Mouse (Mus musculus): ENCODE data around the gene Exoc2.

The Exoc2 gene

GRCm38 (mm10) chr13:30973501-30974246 is at the start of gene Exoc2, which contains the start of gene Gm5447:
Gene Exoc2 (minus strand): TSS chr13:30974093.
Gene Gm5447 (plus strand): TSS chr13:30974204.
- DNase-seq (ENCODE audit: low spot score), result peak; percentile 86

- no peak for DNase-seq (ENCODE audit: low spot score)
Observed at GRCm38 (mm10) chr13:31023664-31024063, 49.8 kb upstream of the Exoc2 start.

GRCm38 (mm10) chr13:31021927-31022326 is 48.0 kb upstream of the Exoc2 start:
- no peak for DNase-seq (ENCODE audit: low spot score)

DNA sequence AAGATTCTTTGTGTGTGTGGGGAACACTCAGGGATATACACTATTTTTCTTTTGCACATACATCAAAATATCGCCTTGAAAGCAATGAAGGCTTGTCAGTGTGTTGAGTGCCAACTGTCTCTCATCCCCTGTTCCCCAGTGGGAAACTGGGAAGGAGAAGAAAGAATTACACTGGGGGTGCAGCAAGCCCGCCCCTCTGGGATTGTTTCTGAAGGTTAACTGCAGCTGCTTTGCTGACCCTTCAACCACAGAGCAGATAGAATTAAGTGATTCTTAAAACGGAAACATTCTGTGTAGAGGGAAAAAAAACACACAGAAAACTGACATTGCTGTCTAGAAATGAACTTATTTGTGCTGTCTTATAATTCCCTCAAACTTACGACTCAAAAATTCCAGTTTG is 47.6 kb upstream of the Exoc2 start:
- DNase-seq (ENCODE audit: low spot score), result no peak

- DNase-seq (ENCODE audit: low spot score), result no peak
Observed at GRCm38 (mm10) chr13:31017545-31017944, 43.7 kb upstream of the Exoc2 start.

DNA sequence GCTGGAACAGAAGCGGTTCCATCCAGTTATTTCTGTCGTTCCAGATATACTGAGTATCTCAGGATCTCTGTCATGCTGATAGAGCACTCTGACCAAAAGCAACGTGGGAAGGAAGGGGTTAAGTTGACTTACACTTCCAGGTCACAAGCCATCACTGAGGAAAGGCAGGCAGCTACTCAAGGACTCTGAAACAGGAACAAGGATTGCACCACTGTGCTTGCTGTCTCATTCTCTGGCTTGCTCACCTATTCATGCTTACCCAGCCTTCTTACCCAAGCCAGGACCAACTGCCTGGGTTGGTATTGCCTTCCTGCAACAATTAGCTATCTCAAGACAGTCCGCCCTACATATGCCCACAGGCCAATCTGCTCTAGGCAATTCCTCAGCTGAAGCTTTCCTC is 31.1 kb upstream of the Exoc2 start:
- no peak for DNase-seq (ENCODE audit: low spot score)

DNA sequence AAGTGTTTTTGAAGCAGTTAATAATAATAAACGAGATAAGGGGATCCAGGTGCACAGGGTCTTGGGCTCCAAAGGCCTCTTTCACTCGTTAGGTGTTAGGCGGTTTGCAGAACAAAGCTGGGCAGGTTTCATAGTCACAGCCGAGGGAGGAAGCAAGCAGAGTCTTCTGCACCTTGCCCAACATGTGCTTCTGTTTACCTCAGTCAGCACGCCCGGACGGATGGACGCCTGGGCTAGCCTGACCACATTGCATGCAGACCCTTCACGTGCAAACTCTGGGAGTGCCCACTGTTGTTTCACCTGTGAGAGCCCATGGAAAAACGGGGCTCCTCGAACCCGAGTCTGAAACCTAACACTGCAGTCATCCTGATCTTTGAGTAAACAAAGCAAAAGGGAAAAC is 30.6 kb upstream of the Exoc2 start:
- no peak for DNase-seq (ENCODE audit: low spot score)

GRCm38 (mm10) chr13:30999799-31000198 is 25.9 kb upstream of the Exoc2 start:
- no peak for DNase-seq (ENCODE audit: low spot score)

GRCm38 (mm10) chr13:30997526-30998253 is 23.8 kb upstream of the Exoc2 start:
- no peak for DNase-seq (ENCODE audit: low spot score)

- DNase-seq (ENCODE audit: low spot score), result no peak
Observed at GRCm38 (mm10) chr13:30994249-30994858, 20.5 kb upstream of the Exoc2 start.

GRCm38 (mm10) chr13:30993819-30994218 is 19.9 kb upstream of the Exoc2 start:
- DNase-seq (ENCODE audit: low spot score), result no peak

GRCm38 (mm10) chr13:30990233-30990632 is 16.3 kb upstream of the Exoc2 start:
- DNase-seq (ENCODE audit: low spot score), result no peak

DNA sequence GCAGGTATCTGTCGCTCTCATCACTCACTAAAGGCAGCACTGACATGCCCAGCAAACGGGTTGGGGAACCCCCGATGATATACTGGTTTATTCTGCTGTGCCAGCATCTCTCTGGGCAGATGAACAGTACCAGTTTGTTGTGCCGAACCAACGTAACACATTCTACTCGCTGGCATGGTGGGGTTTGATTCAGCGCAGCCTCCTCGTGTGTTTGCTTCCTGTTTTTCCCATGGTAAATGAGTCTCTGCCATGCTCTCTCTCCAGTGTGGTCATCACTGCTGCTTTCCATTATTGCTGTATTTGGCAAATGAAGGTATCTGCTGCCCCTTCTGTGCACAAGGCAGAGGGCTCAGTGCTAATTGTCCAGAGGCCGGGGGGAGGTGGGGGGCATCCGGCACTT is 15.8 kb upstream of the Exoc2 start:
- no peak for DNase-seq (ENCODE audit: low spot score)

DNA sequence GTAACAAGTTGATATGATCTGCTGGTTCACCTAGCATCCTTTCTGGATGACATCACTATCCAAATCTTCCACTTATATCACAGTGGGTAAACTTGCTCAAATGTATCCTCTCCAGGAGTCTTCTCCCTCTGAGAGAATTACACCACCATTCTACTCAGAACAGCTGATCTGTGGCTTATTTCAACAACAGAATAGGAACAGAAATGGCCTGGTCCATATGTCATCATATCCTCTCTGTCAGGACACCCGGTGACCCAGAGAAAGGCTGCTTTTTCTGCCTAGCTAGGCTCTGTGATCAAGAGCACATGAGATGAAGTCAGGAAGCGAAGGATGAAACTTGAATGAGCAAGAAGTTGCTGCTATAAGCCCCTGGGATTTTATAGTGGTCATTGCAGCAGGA is 13.8 kb upstream of the Exoc2 start:
- DNase-seq (ENCODE audit: low spot score), result no peak

- no peak for DNase-seq (ENCODE audit: low spot score)
Observed at GRCm38 (mm10) chr13:30986934-30987455, 13.1 kb upstream of the Exoc2 start.

GRCm38 (mm10) chr13:30985598-30986466 is 11.9 kb upstream of the Exoc2 start:
- DNase-seq (ENCODE audit: low spot score), result peak; percentile 42

DNA sequence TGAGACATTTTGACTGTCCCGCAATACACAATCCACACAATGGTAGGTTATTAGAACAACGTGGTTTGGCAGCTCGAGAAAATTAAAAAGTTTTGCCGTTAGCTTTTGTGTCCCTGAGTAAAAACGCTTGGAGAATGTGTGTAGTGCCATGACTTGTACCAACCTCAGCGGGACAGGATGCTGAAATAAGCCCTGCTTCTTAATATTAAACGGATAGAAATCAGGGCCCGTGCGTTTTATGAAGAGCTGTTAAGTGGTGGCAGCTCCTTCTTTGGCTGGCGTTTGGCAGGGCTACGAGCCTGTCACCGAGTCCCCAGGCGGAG is 11.3 kb upstream of the Exoc2 start:
- DNase-seq (ENCODE audit: low spot score), result no peak

DNA sequence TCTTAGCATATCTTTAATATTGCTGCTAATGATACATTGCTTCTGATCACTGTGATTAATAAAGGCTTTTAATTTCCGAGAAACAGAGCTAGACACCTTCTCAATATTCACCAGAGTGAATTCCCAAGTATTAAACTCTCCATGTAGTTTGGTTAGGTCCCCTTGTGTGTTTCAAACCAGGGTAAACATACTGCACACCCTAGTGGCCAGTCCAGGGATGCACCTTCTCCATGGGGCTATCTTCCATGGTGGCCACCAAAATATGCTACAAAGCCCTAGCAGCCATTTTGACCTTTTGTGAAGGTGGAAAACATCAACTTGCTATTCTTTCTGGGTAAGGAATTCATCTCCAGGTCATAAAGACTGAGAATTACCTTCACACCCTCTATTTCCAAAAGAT is 7.8 kb upstream of the Exoc2 start:
- DNase-seq (ENCODE audit: low spot score), result peak; percentile 27

GRCm38 (mm10) chr13:30978224-30978623 is 4.3 kb upstream of the Exoc2 start:
- DNase-seq (ENCODE audit: low spot score), result no peak

- no peak for DNase-seq (ENCODE audit: low spot score)
Observed at GRCm38 (mm10) chr13:30976536-30977084, 2.7 kb upstream of the Exoc2 start.

DNA sequence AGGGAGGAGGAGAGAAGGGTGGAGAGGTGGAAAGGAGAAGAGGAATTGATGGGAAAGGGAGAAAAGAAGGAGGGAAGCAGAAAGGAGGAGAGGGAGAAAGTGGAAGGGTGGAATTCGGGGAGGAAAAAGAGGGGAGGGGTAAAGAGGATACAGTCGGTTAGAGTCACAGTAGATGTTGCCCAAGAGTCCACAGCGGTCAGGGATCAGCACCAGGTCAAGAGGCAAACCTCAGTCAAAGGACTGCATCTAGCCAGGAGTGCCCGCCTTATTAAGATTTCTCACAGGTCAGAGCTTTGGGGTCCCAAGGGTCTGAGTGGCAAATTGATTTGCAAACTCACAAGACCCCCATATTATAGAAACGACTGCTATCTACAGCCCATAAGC is 346 bp upstream of the Exoc2 start:
- DNase-seq (ENCODE audit: low spot score), result no peak

- DNase-seq (ENCODE audit: low spot score), result no peak
Observed at GRCm38 (mm10) chr13:30972102-30972501, 1.8 kb downstream of the Exoc2 start.

Measured in ovary, postnatal 36 days (tissue).